Mouse (Mus musculus): ENCODE data around the gene Actg1. TPM values are rescaled to one million over a fixed set of nuclear protein-coding genes. Genes with fewer than 3 reads are reported as not detected.

Actg1 gene
- polyA plus RNA-seq, 1 experiment from 2014 or later: 2,965 TPM

GRCm38 (mm10) chr11:120378611-120379540 lies 30.5 kb upstream of the Actg1 start, which contains the start of gene Faap100:
Gene Faap100 (minus strand): TSS chr11:120378764.
- Histone ChIP-seq H3K4me2 (peak within 1 kb of the TSS; percentile 98), H3K9ac (ENCODE audit: low read length) (peak within 1 kb of the TSS; percentile 81), H3K27me3 (ENCODE audit: control insufficient read depth, insufficient read depth, low read length) (no peaks in the 10 kb centered on the region), H3K27ac (ENCODE audit: low read depth, low read length) (peak within 1 kb of the TSS; percentile 35; the same call in 1 of the 2 replicates), H3K4me3 (ENCODE audit: low read depth, low read length) (peak within 1 kb of the TSS; percentile 88), H3K4me1 (ENCODE audit: control insufficient read depth, insufficient read depth, low read length) (peaks cover 16% of the 10 kb centered on the region), H3K36me3 (ENCODE audit: control insufficient read depth, insufficient read depth, low read length) (peaks cover 10% of the 10 kb centered on the region; the same call in 1 of the 2 replicates), H3K9me3 (ENCODE audit: control insufficient read depth, low read length) (no peaks in the 10 kb centered on the region)
- peak; percentile 93 for ATAC-seq (ENCODE audit: low FRiP score)
- 11% methylated on average over 53 of the region's 54 CpGs for WGBS
- peak; percentile 99 for DNase-seq (ENCODE audit: low spot score, missing footprints)

GRCm38 (mm10) chr11:120378031-120378610 lies 29.8 kb upstream of the Actg1 start:
- ATAC-seq (ENCODE audit: low FRiP score): no peak; the same call in 1 of the 2 replicates
- Histone ChIP-seq H3K36me3 (ENCODE audit: control insufficient read depth, insufficient read depth, low read length) (peaks cover 9% of the 10 kb centered on the region; the same call in 1 of the 2 replicates), H3K27me3 (ENCODE audit: control insufficient read depth, insufficient read depth, low read length) (no peaks in the 10 kb centered on the region), H3K4me1 (ENCODE audit: control insufficient read depth, insufficient read depth, low read length) (peaks cover 16% of the 10 kb centered on the region), H3K9ac (ENCODE audit: low read length) (peak overlapping the region; percentile 81), H3K9me3 (ENCODE audit: control insufficient read depth, low read length) (no peaks in the 10 kb centered on the region), H3K4me2 (peak overlapping the region; percentile 98), H3K4me3 (ENCODE audit: low read depth, low read length) (peak overlapping the region; percentile 88), H3K27ac (ENCODE audit: low read depth, low read length) (no peak overlapping the region)
- 3% methylated on average over 38 of the region's 40 CpGs for whole genome bisulfite sequencing
- no peak for DNase-seq (ENCODE audit: low spot score, missing footprints)

GRCm38 (mm10) chr11:120377337-120377736 lies 29.0 kb upstream of the Actg1 start:
- H3K27me3 ChIP-seq (ENCODE audit: control insufficient read depth, insufficient read depth, low read length): no peaks in the 10 kb centered on the region
- ATAC-seq (ENCODE audit: low FRiP score): no peak
- H3K4me1 ChIP-seq (ENCODE audit: control insufficient read depth, insufficient read depth, low read length): peaks cover 16% of the 10 kb centered on the region
- peaks cover 5% of the 10 kb centered on the region; the same call in 1 of the 2 replicates for H3K36me3 ChIP-seq (ENCODE audit: control insufficient read depth, insufficient read depth, low read length)
- no peak for DNase-seq (ENCODE audit: low spot score, missing footprints)
- H3K27ac ChIP-seq (ENCODE audit: low read depth, low read length): no peak overlapping the region
- H3K9me3 ChIP-seq (ENCODE audit: control insufficient read depth, low read length): no peaks in the 10 kb centered on the region
- 76% methylated on average over 10 of the region's 10 CpGs for WGBS
- peak overlapping the region; percentile 88 for H3K4me3 ChIP-seq (ENCODE audit: low read depth, low read length)
- peak overlapping the region; percentile 98 for H3K4me2 ChIP-seq
- H3K9ac ChIP-seq (ENCODE audit: low read length): peak overlapping the region; percentile 81; the same call in 1 of the 2 replicates

GRCm38 (mm10) chr11:120376302-120377160 lies 28.2 kb upstream of the Actg1 start:
- H3K4me2 ChIP-seq: no peak overlapping the region
- DNase-seq (ENCODE audit: low spot score, missing footprints) (no peak), ATAC-seq (ENCODE audit: low FRiP score) (no peak)
- H3K9me3 ChIP-seq (ENCODE audit: control insufficient read depth, low read length): no peaks in the 10 kb centered on the region
- no peak overlapping the region for H3K4me3 ChIP-seq (ENCODE audit: low read depth, low read length)
- H3K9ac ChIP-seq (ENCODE audit: low read length): no peak overlapping the region
- no peak overlapping the region for H3K27ac ChIP-seq (ENCODE audit: low read depth, low read length)
- WGBS: 90% methylated on average over 17 of the region's 17 CpGs
- H3K4me1 ChIP-seq (ENCODE audit: control insufficient read depth, insufficient read depth, low read length): peaks cover 16% of the 10 kb centered on the region
- H3K36me3 ChIP-seq (ENCODE audit: control insufficient read depth, insufficient read depth, low read length): peaks cover 5% of the 10 kb centered on the region; the same call in 1 of the 2 replicates
- no peaks in the 10 kb centered on the region for H3K27me3 ChIP-seq (ENCODE audit: control insufficient read depth, insufficient read depth, low read length)

GRCm38 (mm10) chr11:120375324-120375723 lies 27.0 kb upstream of the Actg1 start:
- Histone ChIP-seq H3K9ac (ENCODE audit: low read length) (no peak overlapping the region), H3K4me3 (ENCODE audit: low read depth, low read length) (no peak overlapping the region), H3K9me3 (ENCODE audit: control insufficient read depth, low read length) (no peaks in the 10 kb centered on the region), H3K27me3 (ENCODE audit: control insufficient read depth, insufficient read depth, low read length) (no peaks in the 10 kb centered on the region), H3K27ac (ENCODE audit: low read depth, low read length) (no peak overlapping the region), H3K4me1 (ENCODE audit: control insufficient read depth, insufficient read depth, low read length) (peaks cover 16% of the 10 kb centered on the region), H3K4me2 (no peak overlapping the region), H3K36me3 (ENCODE audit: control insufficient read depth, insufficient read depth, low read length) (peaks cover 2% of the 10 kb centered on the region; the same call in 1 of the 2 replicates)
- DNase-seq (ENCODE audit: low spot score, missing footprints) (no peak), ATAC-seq (ENCODE audit: low FRiP score) (no peak)
- 93% methylated on average over 10 of the region's 10 CpGs for WGBS

GRCm38 (mm10) chr11:120373820-120374586 lies 25.7 kb upstream of the Actg1 start:
- H3K9ac ChIP-seq (ENCODE audit: low read length): no peak overlapping the region
- DNase-seq (ENCODE audit: low spot score, missing footprints): no peak

GRCm38 (mm10) chr11:120373025-120373424 lies 24.7 kb upstream of the Actg1 start:
- H3K4me1 ChIP-seq (ENCODE audit: control insufficient read depth, insufficient read depth, low read length): peaks cover 7% of the 10 kb centered on the region
- no peak overlapping the region for H3K4me2 ChIP-seq
- H3K36me3 ChIP-seq (ENCODE audit: control insufficient read depth, insufficient read depth, low read length): peaks cover 5% of the 10 kb centered on the region; the same call in 1 of the 2 replicates
- H3K4me3 ChIP-seq (ENCODE audit: low read depth, low read length): no peak overlapping the region
- ATAC-seq (ENCODE audit: low FRiP score): no peak
- H3K27me3 ChIP-seq (ENCODE audit: control insufficient read depth, insufficient read depth, low read length): no peaks in the 10 kb centered on the region
- H3K27ac ChIP-seq (ENCODE audit: low read depth, low read length): no peak overlapping the region
- DNase-seq (ENCODE audit: low spot score, missing footprints): no peak
- no peak overlapping the region for H3K9ac ChIP-seq (ENCODE audit: low read length)
- 62% methylated on average over 13 of the region's 13 CpGs for WGBS
- no peaks in the 10 kb centered on the region for H3K9me3 ChIP-seq (ENCODE audit: control insufficient read depth, low read length)

More at GRCm38 (mm10) chr11:120373820-120374586, 25.7 kb upstream of the Actg1 start:
- 93% methylated on average over 23 of the region's 23 CpGs for WGBS
- H3K36me3 ChIP-seq (ENCODE audit: control insufficient read depth, insufficient read depth, low read length): peaks cover 5% of the 10 kb centered on the region; the same call in 1 of the 2 replicates
- no peak overlapping the region for H3K4me3 ChIP-seq (ENCODE audit: low read depth, low read length)
- no peak overlapping the region for H3K27ac ChIP-seq (ENCODE audit: low read depth, low read length)
- no peak overlapping the region for H3K4me2 ChIP-seq
- no peak for ATAC-seq (ENCODE audit: low FRiP score)
- H3K9me3 ChIP-seq (ENCODE audit: control insufficient read depth, low read length): no peaks in the 10 kb centered on the region
- H3K27me3 ChIP-seq (ENCODE audit: control insufficient read depth, insufficient read depth, low read length): no peaks in the 10 kb centered on the region
- peaks cover 13% of the 10 kb centered on the region for H3K4me1 ChIP-seq (ENCODE audit: control insufficient read depth, insufficient read depth, low read length)

- peak overlapping the region; percentile 31; the same call in 1 of the 2 replicates for H3K9ac ChIP-seq (ENCODE audit: low read length)
- peak; percentile 80 for ATAC-seq (ENCODE audit: low FRiP score)
- no peak overlapping the region for H3K4me3 ChIP-seq (ENCODE audit: low read depth, low read length)
- peaks cover 9% of the 10 kb centered on the region; the same call in 1 of the 2 replicates for H3K4me1 ChIP-seq (ENCODE audit: control insufficient read depth, insufficient read depth, low read length)
- H3K9me3 ChIP-seq (ENCODE audit: control insufficient read depth, low read length): no peaks in the 10 kb centered on the region
- 0 out of 2 replicates have a peak, but pooled peaks cover 3% of the 10 kb centered on the region for H3K36me3 ChIP-seq (ENCODE audit: control insufficient read depth, insufficient read depth, low read length)
- no peak overlapping the region for H3K27ac ChIP-seq (ENCODE audit: low read depth, low read length)
- WGBS: 36% methylated on average over 8 of the region's 8 CpGs
- no peaks in the 10 kb centered on the region for H3K27me3 ChIP-seq (ENCODE audit: control insufficient read depth, insufficient read depth, low read length)
- no peak overlapping the region for H3K4me2 ChIP-seq
- DNase-seq (ENCODE audit: low spot score, missing footprints): no peak
Observed at GRCm38 (mm10) chr11:120369656-120370055, 21.3 kb upstream of the Actg1 start.

Data from midbrain, embryonic 11.5 days (tissue).